Mouse (Mus musculus): ENCODE data around the gene Ssc4d.

- TF ChIP-seq CTCF (IDR thresholded peaks at IDR 0.05; ENCODE audit: control insufficient read depth, insufficient read depth, insufficient replicate concordance, low read depth, low read length) (no peak), POLR2A (IDR thresholded peaks at IDR 0.05; ENCODE audit: control insufficient read depth, low read depth, low read length) (no peak)
These were observed 12.9 kb upstream of the Ssc4d start for GRCm38 (mm10) chr5:135987248-135987647.

Data from testis, adult 2 months (tissue).